Mouse (Mus musculus) testis, adult 2 months (tissue): ENCODE results near the gene Kdm7a.

Experiments used
- CTCF ChIP-seq: fragments of 200-500 bp; IDR thresholded peaks from 2 replicates; pipeline ENCODE4 v1.5.1; 2012; ENCODE audit warnings: low read depth, mild to moderate bottlenecking, inconsistent platforms, low read length, moderate library complexity; ENCODE audit not compliant: control insufficient read depth, insufficient read depth, insufficient replicate concordance
- POLR2A ChIP-seq: fragments of 200-500 bp; IDR thresholded peaks from 2 replicates; pipeline ENCODE4 v1.6.1; 2012; ENCODE audit warnings: low read depth, mild to moderate bottlenecking, inconsistent platforms, low read length, moderate library complexity; ENCODE audit not compliant: control insufficient read depth

- TF ChIP-seq CTCF (no peak), POLR2A (no peak)
These were observed 88.8 kb downstream of the Kdm7a start, which contains the start of gene Parp12 for GRCm38 (mm10) chr6:39117584-39118455.
